Mouse (Mus musculus) cerebellum, adult 9-11 months (tissue): ENCODE results near the gene Pnkp.

Experiments used
- DNase-seq: peaks from one replicate; pipeline ENCODE4 v3.0.0; 2022

Gene Pnkp

DNA sequence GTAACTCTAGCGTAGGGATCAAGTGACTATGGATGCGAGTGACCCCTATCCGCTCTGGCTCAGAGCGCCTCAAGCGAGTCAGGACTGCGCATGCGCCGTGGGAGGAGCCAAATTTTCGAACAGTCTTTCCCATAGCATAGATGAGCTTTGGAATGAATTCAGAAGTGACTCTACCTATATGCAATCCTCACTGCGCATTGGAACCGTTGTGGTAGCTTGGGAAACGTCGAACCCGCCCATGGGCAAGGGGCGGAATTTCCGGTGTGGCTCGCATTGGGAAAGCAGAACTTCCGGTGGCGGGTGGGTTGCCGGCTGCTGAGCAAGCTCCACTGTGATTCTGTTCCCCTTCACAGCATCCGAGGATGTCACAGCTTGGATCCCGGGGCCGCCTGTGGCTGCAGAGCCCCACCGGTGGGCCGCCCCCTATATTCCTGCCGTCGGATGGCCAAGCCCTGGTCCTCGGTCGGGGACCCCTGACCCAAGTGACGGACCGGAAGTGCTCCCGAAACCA, at the start of gene Pnkp:
Gene Pnkp (plus strand): TSS at position 98 of the 511 bp plus-strand sequence.
- DNase-seq = peak; percentile 89

DNA sequence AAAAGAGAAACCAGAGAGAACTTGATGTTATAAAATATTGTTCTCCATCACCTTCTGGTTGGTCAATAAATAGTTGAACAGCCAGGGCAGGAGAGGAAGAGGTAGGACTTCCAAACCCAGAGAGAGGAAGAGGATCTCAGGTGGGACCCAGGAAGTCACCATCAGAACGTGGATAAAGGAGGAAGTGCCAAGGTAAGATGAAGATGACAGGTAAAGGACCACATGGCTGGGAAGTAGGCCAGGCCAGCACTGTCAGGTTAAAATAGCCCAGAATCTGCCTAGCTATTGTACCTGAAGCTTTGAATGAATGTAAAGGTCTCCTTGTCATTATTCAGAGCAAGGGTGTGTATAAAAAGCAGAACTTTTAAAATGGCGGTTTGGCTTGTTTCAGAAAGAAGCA, 48.0 kb upstream of the Pnkp start:
- no peak for DNase-seq

DNA sequence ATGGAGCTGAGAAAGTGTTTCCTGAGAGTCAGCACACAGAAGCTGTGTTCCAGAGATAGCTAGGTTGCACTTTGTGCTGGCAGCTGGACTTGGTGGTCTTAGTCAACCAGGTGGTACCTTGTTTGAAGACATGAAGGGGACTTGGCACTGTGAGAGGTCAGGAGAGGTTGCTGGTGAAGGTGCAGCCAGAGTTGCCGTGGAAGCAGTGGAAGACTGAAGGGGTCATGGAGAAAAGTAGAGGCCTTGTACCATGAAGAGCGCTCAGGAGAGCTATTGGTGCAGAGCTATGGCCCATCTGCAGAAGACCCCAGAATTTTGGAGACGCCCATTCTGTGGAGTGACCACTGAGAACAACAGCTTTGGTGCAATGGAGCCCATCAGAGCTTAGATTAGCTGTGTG, 47.5 kb upstream of the Pnkp start:
- DNase-seq = no peak

DNA sequence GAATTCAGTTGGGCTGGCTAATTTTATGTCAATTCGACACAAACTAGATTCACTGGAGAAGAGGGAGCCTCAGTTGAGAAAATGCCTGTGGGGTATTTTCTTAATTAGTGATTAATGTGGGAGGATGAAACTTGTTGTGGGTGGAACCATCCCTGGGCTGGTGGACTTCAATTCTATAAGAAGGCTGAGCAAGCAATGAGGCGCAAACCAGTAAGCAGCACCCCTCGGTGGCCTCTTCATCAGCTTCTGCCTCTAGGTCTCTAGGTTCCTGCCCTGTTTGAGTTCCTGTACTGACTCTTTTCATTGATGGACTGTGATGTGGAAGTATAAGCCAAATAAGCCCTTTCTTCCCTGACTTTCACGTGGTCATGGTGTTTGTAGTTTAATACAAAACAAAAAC, 46.6 kb upstream of the Pnkp start:
- peak; percentile 0 for DNase-seq

DNA sequence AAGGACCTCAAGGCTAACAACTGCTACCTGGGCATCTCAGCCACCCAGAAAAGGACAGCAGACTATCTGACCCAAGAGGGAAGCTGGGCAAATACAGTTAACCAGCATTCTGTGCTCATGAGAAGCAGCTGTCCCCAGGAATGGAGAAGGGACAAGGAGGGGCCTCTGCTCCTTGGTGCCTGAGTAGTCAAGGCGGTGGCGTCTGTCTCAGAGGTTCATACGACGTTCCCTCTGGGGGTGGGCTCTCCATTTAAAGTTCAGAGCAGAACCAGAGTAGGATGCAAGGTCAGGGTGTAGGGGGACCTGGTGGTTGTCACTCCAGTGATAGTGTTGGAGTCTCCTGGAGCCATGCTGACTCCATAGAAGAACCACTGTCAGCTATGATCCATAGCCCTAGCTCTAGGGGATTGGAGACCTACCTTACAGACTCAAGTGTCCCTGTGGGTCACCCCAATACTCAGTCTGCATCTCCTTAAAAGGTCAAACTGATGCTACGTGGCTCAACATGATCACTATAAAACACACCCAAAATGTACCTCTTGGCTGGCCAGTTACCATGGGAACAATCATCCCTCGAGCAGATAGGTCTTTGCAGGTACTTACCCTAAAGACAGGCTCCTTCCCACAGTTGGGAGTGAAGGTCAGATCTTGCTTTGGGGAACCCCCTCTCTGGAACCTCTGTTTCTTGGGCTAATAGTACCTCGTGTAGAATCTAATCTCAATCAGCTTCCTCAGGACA, 46.0 kb upstream of the Pnkp start:
- peak; percentile 1 for DNase-seq

DNA sequence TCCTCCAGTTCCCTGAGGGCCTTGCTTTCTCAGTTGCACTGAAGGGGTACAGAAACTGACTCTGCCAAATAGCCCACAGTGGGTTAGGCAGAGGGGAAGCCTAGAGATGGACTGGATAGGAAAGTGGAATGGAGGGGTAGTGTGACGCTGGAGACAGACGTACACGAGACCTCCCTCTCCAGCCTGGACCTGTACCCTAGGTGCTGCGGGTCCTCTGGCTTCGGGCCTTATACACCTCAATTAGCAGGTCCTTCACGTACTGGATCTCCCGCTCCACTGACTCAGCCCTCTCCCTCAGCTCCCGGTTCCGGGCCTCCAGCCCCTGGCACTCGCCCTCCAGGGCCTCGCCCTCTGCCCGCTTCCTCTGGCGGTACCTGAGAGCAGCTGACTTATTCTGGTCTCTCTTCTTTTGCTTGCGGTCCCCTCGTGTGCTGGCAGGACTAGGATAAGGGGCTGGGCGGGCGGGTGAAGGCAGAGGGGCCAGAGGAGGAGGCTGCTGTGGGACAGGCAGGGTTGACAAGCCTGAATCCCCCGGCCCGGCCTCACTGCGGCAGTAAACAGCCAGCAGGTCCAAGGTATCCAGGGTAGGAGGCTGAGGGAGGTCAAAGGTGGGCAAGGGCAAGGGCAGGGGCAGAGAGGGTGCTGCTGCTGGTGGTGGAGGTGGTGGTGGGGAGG, 44.2 kb upstream of the Pnkp start:
- peak; percentile 28 for DNase-seq

DNA sequence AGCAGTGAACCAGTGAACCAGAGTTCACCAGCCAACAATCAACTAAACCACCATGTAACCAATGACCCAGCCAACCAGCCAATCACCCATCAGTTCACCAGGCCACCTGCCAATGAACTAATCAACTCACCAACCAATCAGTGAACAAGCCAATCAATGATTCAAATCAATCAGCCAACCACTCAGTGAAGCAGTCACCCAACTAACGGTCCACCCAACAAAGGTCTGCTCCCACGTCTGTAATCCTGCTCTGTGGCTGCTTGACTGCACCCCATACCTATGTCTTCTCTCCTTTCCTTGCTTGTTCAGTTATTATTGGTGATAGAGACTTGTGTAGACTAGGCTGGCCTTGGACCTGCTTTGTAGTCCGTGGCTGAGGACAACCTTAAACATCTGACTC, 43.0 kb upstream of the Pnkp start:
- DNase-seq = no peak

DNA sequence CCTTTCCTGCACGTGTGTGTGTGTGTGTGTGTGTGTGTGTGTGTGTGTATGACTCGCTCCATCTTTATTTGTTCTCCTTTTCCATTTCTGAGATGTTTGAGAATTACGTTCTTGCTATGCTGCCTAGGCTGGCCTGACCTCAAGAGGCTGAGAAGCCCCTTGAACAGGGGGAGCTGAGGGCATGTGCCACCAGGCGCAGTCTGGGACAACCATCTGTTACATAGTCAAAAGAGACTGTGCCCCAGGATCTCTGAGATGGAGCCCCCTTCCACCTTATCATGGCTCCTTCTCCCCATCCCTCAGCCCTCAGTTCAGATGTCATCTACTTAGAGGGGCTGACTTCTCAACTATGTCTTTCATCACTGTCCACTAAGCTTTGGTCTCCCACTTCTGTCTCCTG, 42.5 kb upstream of the Pnkp start:
- DNase-seq = no peak

DNA sequence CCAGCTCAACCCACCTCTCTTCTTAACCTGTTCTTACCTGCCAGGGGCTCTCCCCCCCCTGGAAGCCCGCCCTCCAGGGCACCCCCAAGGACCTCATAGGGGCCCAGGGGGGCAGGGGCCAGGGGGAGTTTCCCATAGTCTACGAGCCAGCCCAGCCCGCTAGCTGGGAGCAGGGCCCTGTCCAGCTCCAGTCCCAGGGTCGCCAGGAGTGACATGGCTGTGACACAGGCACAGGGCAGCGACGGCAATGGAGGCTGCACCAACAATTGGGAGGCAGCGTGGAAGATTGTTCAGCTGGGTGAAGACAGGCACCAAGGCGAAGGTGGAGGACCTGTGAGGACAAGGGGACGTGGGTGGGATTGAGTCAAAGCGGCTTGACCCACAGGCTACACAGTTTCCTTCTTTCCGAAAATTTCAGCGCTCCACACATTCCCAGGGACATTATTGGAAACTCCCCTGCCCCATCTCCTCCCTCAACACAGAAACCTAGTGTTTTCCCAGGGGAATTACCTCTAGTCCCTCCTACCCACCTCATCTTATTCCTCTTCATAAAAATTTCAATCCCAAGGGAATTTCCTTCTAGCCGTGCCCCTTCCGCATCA, 41.9 kb upstream of the Pnkp start:
- DNase-seq = peak; percentile 74

DNA sequence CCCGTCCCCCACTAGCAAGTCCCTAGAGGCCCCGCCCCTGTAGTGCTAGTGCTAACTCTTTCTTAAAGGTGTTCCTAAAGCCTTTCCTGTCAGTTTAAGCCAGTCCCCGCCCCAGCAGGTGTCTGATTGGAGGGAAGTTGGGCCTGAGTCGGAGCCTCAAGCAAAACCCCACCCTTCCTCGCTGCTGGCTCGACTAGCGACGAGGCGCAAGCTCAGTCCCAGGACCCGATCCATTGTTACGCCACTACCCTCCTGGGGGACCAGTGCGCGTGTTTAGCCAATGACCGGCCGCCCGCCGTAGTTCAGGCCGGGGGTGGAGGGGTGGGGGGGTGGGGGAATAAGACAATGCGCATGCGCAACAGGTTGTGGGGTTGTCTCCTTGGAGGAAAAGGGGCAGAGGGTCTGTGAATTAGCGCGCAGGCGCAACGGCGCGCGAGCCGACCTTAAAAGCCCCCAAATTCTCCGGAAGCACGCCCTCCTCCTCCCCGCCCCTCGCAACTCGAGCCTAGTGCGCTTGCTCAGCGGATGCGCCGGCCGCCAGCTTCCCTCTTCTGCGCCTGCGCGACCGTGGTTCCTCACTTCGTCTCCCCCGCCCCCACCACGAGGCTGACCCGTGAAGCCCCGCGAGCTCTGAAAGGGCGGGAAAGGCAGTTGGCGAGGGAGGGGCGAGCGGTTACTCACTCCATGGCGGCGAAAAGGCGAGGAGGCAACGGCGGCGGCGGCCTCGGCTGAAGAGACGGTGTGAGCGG, 41.0 kb upstream of the Pnkp start, which contains the start of the genes Nup62 and Il4i1:
Gene Nup62 (plus strand): TSS at position 368 of the 749 bp plus-strand sequence.
Gene Il4i1 (plus strand): TSS at position 667 of the 749 bp plus-strand sequence.
- peak; percentile 98 for DNase-seq

DNA sequence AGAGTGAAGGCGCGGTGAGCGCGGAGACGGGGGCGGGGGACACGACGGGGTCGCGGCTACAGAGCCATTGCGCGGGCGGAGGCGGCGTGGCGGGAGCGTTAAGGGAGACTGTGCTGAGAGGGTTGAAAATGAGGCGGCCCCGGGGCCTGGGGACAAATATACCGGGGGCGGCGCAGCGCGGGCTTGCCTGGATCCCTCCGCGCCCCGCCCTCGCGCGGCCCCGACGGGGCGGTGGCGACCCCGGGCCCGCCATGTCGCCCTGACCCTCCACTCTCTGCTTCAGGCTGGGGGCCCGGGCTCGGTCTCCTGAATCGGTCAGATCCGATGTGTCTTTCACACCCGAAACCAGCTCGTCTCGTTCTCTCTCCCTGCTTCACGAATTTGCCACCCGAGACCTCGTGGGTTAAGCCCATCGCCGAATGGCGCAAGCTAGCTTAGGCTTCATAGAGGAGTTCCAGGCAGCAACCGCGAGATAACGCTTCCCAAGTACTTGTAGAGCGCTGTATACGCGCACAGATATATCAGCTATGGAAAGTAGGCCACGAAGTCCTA, 40.4 kb upstream of the Pnkp start, which contains the start of gene Atf5:
Gene Atf5 (minus strand): TSS at position 189 of the 552 bp plus-strand sequence.
- peak; percentile 61 for DNase-seq

DNA sequence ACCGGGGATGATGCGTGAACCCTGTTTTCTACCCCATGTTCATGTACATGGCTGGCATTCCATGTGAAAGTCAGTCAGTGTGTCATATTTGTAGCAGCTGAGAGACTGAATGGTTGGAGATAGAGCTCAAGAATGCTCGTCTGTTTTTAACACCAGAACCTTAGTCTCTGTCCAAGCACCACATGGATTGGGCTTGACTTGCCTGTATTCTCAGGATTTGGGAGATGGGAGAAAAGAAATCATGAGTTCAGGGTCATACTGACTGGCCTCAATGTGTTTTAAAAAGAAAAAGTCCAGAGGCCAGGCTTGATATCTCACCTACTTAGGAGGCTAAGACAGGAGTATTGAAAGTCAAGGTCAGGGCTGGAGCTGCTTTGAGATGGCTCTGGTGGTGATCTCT, 39.5 kb upstream of the Pnkp start:
- peak; percentile 16 for DNase-seq

DNA sequence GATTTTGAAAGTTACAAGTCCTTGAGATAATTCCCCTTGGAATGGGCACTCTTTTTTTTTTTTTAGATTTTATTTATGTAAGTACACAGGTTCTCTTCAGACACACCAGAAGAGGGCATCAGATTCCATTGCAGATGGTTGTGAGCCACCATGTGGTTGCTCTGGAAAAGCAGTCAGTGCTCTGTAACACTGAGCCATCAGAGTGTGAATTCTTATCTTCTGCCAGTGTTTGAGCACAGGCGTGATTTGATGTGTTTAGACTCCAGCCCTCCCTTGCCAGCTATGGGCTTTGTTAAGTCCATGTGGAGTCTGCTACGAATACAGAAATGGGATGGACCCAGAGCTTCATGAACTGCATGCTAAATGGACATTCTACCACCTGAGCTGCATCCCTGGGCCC, 38.8 kb upstream of the Pnkp start:
- peak; percentile 28 for DNase-seq

DNA sequence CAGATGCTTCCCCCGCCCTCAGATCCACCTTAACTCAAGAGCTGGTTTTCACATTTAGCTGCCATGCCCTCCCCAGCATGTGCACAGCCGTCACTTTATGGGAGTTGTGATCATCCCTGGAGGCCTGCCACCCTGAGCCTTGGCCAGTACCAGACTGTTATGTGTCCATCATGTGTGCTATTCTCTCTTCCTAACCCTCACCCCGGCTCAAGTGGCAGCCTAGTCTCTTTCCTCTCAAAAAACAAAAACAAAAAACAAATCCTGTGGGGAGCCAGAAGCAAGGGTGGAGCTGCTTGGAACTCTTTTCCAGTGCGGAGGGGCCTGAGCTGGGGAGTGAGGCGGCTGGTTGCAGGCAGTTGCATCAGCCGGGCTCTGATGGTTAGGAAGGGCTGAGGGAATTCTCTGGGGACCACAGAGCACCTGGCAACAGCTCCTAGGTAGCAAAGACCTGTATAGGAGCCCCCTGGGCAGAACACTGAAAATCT, 38.1 kb upstream of the Pnkp start:
- DNase-seq = peak; percentile 48

DNA sequence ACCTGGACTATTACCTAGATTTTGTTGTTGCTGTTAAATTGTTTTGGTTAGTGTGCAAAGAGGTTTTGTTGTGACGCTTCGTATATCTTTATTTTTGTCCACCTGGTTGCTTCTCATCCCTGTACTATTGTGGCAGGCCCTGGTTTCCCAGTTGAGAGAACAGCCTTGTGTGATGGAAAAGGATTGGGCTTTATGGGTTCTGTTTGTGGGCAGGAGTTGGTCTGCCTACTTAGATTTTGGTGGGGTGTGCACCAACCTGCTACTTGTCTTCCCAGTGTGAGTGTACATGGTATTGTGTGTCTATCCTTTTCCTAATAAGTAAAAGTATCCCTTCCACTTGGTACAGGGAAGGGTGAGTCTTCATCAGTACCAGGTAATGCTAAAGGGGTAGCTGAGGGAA, 37.5 kb upstream of the Pnkp start:
- DNase-seq = no peak

DNA sequence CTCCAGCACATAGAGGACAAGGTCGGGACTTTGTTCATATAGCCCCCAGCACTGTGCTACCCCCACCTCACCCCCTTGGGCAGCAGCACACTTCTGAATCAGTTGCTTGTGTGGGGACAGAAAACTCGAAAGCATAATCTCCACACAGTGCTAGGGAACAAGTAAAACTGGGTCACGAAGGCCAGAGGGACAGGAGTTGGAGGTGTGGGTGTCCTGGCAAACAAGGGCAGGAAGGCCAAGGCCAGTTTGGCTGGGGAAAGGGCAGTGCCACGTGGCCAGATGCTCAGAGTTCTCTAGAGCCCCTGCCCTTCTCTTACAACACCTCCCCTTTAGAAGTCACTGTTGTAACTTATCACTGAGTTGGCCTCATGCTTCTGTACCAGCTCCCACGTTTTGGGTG, 37.1 kb upstream of the Pnkp start:
- DNase-seq = peak; percentile 17

DNA sequence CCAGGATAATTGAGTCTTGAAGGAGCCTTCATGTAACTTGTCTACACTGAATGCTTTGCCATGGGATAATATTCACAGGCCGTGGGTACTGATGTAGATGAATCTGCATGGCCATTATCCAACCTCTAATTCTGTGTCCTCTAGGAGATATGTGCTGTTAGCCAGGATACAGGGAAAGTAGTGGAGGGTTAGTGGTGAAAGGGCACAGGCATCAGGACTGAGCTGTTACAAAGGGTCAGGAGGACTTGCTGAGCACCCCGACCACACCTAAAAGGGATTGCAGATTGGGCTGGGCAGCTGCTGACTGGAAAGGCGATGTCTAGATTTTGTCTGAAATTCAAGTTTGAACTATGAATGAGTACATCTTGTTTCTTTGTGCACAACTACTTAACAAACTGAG, 36.4 kb upstream of the Pnkp start:
- DNase-seq = no peak

DNA sequence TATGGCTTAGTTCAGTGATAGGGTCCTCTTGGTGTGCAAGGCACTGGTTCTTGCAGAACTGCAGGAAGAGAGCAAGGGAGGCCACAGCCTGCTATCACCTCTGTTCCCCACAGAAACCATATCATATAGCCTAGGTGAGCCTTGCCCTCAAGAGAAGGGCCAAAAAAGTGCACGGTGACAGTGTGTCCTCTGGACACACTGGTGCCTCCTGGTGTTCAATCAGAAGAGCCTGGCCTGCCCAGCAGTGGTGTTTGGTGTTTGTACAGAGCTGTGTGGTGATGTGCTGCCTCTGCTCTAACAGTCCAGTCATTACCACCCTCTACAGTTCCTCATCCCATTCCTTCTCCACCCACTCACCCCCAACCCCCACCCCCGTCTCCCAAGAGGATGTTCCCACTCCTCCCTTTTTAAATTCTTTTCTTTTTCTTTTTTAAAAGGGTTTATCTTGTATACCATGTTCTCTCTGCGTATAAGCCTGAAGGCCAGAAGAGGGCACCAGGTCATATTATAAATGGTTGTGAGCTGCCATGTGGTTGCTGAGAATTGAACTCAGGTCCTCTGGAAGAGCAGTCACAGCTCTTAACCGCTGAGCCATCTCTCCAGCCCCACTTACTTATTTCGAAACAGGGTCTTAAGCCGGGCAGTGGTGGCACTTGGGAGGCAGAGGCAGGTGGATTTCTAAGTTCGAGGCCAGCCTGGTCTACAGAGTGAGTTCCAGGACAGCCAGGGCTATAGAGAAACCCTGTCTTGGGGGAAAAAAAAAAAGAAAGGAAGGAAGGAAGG, 35.1 kb upstream of the Pnkp start:
- no peak for DNase-seq

DNA sequence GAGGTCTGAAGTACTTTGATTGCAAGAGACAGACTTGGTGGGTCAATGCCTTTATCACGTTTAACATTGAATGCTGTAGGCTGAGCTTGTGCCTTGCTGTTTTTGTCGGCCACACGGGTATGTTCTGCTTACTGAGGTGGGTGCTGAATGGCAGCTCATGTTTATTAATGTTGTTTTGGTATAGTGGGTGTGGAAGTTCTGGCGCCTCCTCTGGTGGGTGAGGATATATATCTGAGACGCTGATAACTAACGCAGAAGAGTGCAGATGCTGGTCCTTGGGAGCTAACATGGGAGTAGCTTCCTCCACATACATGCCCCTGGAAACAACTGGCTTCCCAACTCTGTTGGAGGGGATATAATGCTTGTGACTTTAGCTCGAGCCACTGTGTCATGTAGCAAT, 33.5 kb upstream of the Pnkp start:
- DNase-seq = peak; percentile 7

DNA sequence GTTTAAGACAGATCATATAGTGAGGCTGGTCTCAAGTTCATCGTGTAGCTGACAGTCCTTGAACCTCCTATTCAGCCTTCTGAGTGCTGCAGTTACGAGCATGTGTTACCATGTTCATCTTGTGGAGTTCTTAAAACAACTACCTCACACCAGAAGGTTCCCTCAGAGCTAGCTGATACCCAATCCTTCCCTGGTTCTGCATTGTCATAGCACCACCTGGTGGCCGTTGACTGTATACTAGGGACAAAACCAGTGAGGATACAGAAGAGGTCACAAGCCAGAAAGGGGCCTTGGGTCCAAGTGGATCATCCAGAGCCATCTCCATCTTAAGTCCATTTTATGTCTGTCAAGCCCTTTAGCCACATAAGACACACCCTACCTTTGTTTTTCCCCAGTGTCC, 32.1 kb upstream of the Pnkp start:
- DNase-seq = peak; percentile 78

DNA sequence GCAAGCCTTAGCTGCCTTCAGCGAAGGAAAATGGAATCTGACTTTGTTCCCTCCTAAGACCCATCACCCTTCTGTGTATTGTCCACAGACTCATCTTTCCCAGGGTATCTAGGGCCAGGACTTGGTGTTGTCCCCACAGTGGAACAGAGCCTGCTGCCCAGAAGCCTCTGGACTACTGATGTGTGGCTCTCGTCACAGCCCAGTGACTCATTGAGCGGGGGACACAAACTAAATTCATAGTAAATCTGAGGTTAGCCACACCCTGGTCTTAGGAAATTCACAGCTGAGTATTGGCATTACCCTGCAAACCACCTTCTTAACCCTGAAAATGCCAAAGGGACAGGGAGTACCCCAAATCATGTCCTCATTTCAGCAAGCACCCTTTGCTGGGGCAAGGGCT, 30.2 kb upstream of the Pnkp start:
- no peak for DNase-seq

DNA sequence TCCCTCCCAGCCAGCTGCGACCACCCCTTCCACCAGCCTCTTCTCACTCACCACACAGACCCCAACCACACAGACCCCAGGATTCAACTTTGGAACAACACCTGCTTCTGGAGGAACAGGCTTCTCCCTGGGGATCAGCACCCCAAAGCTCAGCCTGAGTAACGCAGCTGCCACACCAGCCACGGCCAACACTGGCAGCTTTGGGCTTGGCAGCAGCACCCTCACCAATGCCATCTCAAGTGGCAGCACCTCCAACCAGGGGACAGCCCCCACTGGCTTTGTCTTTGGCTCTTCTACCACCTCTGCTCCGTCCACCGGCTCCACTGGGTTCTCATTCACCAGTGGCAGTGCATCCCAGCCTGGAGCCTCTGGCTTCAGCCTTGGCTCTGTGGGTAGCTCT, 28.2 kb upstream of the Pnkp start:
- DNase-seq = peak; percentile 8
